Comparison of ENCODE assay signal across 22 mouse cellular contexts in the genomic region with DNA sequence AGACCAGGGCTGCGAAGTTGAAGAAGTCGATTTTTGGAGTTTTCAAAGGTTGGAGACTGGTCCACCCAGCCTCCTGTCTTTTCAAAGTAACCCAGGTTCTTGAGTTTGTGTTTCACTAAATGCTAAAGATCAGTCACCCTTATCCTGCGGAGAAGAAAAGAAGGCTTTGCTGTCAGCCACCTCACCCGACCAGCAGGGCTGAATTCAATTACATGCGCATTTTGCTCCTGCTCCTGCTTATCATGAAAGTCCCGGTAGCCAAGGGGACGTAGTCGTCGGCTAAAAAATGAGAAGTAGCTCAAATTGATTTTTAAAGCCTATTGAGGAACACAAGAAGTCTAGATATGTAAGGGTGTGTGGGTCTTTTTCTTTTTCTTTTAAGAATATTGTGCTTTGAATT. TPM values are rescaled to one million over a fixed set of nuclear protein-coding genes. Genes with fewer than 3 reads are reported as not detected.
DNase-seq lines count a peak whose midpoint lies in the region; ATAC-seq and TF ChIP-seq lines count a peak whose summit lies in the region.
"Had no signal": no experiment of that assay in that cellular context is flagged by ENCODE, and none has a peak within 500 bp of the region (broad histone marks: within the 10 kb centered on the region; RNA-seq: fewer than 3 reads in every experiment).

No protein-coding gene starts in this region.

- no peak for ATAC-seq in hindbrain, embryonic 16.5 days
- no peak for ATAC-seq in midbrain, embryonic 14.5 days (ENCODE audit: low FRiP score, low TSS enrichment)
- ATAC-seq in megakaryocyte, adult 5-6 weeks (ENCODE audit: poor library complexity, severe bottlenecking) = no peak
- ATAC-seq: CD4-positive, CD25-positive, alpha-beta regulatory T cell, adult 4 months; intestine, embryonic 15.5 days; liver, postnatal 0 days; lung, postnatal 0 days had no signal

- no peak overlapping the region for H3K4me2 ChIP-seq in hindbrain, embryonic 16.5 days (ENCODE audit: low read length)
- H3K4me2 ChIP-seq in midbrain, embryonic 14.5 days (ENCODE audit: low read length) = peak overlapping the region; percentile 52
- H3K4me2 ChIP-seq: embryonic facial prominence, embryonic 12.5 days; heart, embryonic 15.5 days; intestine, embryonic 15.5 days; liver, embryonic 11.5 days had no signal

- WGBS in hindbrain, embryonic 10.5 days = 22% methylated on average over 9 of the region's 9 CpGs
- 26% methylated on average over 9 of the region's 9 CpGs for WGBS in hindbrain, embryonic 16.5 days
- 7% methylated on average over 9 of the region's 9 CpGs for WGBS in midbrain, embryonic 14.5 days

- H3K4me3 ChIP-seq in hindbrain, embryonic 10.5 days = no peak overlapping the region
- H3K4me3 ChIP-seq in hindbrain, embryonic 16.5 days (ENCODE audit: low read length) = no peak overlapping the region
- H3K4me3 ChIP-seq in midbrain, embryonic 14.5 days (replicated peaks; ENCODE audit: low read depth, low read length) = no peak overlapping the region
- H3K4me3 ChIP-seq: embryonic facial prominence, embryonic 12.5 days; forebrain, embryonic 12.5 days; heart, embryonic 15.5 days; intestine, embryonic 15.5 days; limb, embryonic 12.5 days had no signal

- H3K9ac ChIP-seq in hindbrain, embryonic 16.5 days (ENCODE audit: low read depth, low read length) = no peak overlapping the region
- H3K9ac ChIP-seq in midbrain, embryonic 14.5 days (replicated peaks; ENCODE audit: low read length) = no peak overlapping the region
- H3K9ac ChIP-seq: embryonic facial prominence, embryonic 12.5 days; forebrain, embryonic 12.5 days; heart, embryonic 15.5 days; intestine, embryonic 15.5 days; limb, embryonic 12.5 days; liver, postnatal 0 days had no signal

- TF ChIP-seq POLR2A in brain, embryonic 14.5 days (IDR thresholded peaks at IDR 0.05; ENCODE audit: borderline replicate concordance, extremely low read depth, insufficient read depth, insufficient read length, poor library complexity, severe bottlenecking) = no peak

- no peaks in the 10 kb centered on the region for H3K36me3 ChIP-seq in hindbrain, embryonic 10.5 days
- H3K36me3 ChIP-seq in hindbrain, embryonic 16.5 days (ENCODE audit: control insufficient read depth, insufficient read depth, low read length) = no peaks in the 10 kb centered on the region
- H3K36me3 ChIP-seq in midbrain, embryonic 14.5 days (ENCODE audit: control insufficient read depth, insufficient read depth, low read length) = no peaks in the 10 kb centered on the region
- H3K36me3 ChIP-seq: embryonic facial prominence, embryonic 12.5 days; forebrain, embryonic 12.5 days; heart, embryonic 15.5 days; intestine, embryonic 15.5 days; limb, embryonic 12.5 days had no signal

- DNase-seq in hindbrain, embryonic 10.5 days (ENCODE audit: low spot score) = peak; percentile 38
- peak; percentile 64 for DNase-seq in brain, embryonic 14.5 days (ENCODE audit: low read depth)
- peak; percentile 18 for DNase-seq in embryo, embryonic 9.5 days (ENCODE audit: extremely low spot score)
- DNase-seq in midbrain, embryonic 14.5 days = peak; percentile 64
- no peak for DNase-seq in thymus, postnatal 14 days
- DNase-seq: cerebellum, adult 18-20 months; heart, postnatal 4 days; kidney, adult 9 months; kidney, postnatal 14 days; liver, postnatal 0 days; thymus, adult 18-20 months had no signal

- no peaks in the 10 kb centered on the region for H3K27me3 ChIP-seq in hindbrain, embryonic 10.5 days (ENCODE audit: insufficient read depth, poor library complexity, severe bottlenecking)
- H3K27me3 ChIP-seq in hindbrain, embryonic 16.5 days (replicated peaks; ENCODE audit: control insufficient read depth, insufficient read depth, low read length) = no peaks in the 10 kb centered on the region
- H3K27me3 ChIP-seq in midbrain, embryonic 14.5 days (ENCODE audit: control insufficient read depth, insufficient read depth, low read length) = no peaks in the 10 kb centered on the region
- H3K27me3 ChIP-seq: embryonic facial prominence, embryonic 12.5 days; forebrain, embryonic 12.5 days; heart, embryonic 15.5 days; intestine, embryonic 15.5 days; limb, embryonic 12.5 days had no signal

- peaks cover 13% of the 10 kb centered on the region; the same call in 1 of the 2 replicates for H3K4me1 ChIP-seq in hindbrain, embryonic 10.5 days (replicated peaks)
- H3K4me1 ChIP-seq in hindbrain, embryonic 16.5 days (ENCODE audit: control insufficient read depth, insufficient read depth, low read depth, low read length) = peaks cover 3% of the 10 kb centered on the region; the same call in 1 of the 2 replicates
- peaks cover 8% of the 10 kb centered on the region; the same call in 1 of the 2 replicates for H3K4me1 ChIP-seq in midbrain, embryonic 14.5 days (ENCODE audit: control insufficient read depth, insufficient read depth, low read length)
- H3K4me1 ChIP-seq: embryonic facial prominence, embryonic 12.5 days; heart, embryonic 15.5 days; intestine, embryonic 15.5 days had no signal

- H3K9me3 ChIP-seq in hindbrain, embryonic 10.5 days = 0 out of 2 replicates have a peak, but pooled peaks cover 8% of the 10 kb centered on the region
- H3K9me3 ChIP-seq in hindbrain, embryonic 16.5 days (ENCODE audit: control insufficient read depth, low read length) = no peaks in the 10 kb centered on the region
- H3K9me3 ChIP-seq in midbrain, embryonic 14.5 days (ENCODE audit: control insufficient read depth, low read length) = no peaks in the 10 kb centered on the region
- H3K9me3 ChIP-seq: embryonic facial prominence, embryonic 12.5 days; forebrain, embryonic 12.5 days; heart, embryonic 15.5 days; intestine, embryonic 15.5 days had no signal

- H3K27ac ChIP-seq in hindbrain, embryonic 10.5 days = no peak overlapping the region
- no peak overlapping the region for H3K27ac ChIP-seq in hindbrain, embryonic 16.5 days (ENCODE audit: low read depth, low read length)
- H3K27ac ChIP-seq in midbrain, embryonic 14.5 days (replicated peaks; ENCODE audit: low read depth, low read length) = no peak overlapping the region
- H3K27ac ChIP-seq: embryonic facial prominence, embryonic 12.5 days; forebrain, embryonic 12.5 days; heart, embryonic 15.5 days; intestine, embryonic 15.5 days; limb, embryonic 12.5 days; macrophage had no signal

- peak; percentile 9; the same call in 1 of the 2 replicates for TF ChIP-seq CTCF in brain, embryonic 14.5 days (IDR thresholded peaks at IDR 0.05; ENCODE audit: borderline replicate concordance, extremely low read depth, insufficient read depth, insufficient read length)

RNA-seq across cellular contexts. Expression of gene Epsti1, which starts 38.2 kb away (rescaled TPM):
- 0.09 and 0.18 TPM in 2 replicates for polyA plus RNA-seq in hindbrain, embryonic 10.5 days (2016; fragmentation: Nextera tagmentation; extraction: Ambion mirVana)
- polyA plus RNA-seq in hindbrain, embryonic 16.5 days (2015; fragmentation: Nextera tagmentation; extraction: Ambion mirVana) = 0.19 and 0.34 TPM in 2 replicates
- polyA plus RNA-seq in brain, embryonic 14.5 days (2012; rRNA removed) = 0.15 and 0.28 TPM in 2 replicates
- 1.5 TPM in 1 of 2 replicates, not detected in the other for polyA plus RNA-seq in midbrain, embryonic 14.5 days (2014; fragmentation: Nextera tagmentation; extraction: Ambion mirVana)
- total RNA-seq in megakaryocyte, adult 5-6 weeks (2015) = 78.9 and 93.9 TPM in 2 replicates
- 204 and 218 TPM in 2 replicates for total RNA-seq in megakaryocyte, adult 5-6 weeks (2017)
